Mouse (Mus musculus): ENCODE data around the gene Rad18.

DNA sequence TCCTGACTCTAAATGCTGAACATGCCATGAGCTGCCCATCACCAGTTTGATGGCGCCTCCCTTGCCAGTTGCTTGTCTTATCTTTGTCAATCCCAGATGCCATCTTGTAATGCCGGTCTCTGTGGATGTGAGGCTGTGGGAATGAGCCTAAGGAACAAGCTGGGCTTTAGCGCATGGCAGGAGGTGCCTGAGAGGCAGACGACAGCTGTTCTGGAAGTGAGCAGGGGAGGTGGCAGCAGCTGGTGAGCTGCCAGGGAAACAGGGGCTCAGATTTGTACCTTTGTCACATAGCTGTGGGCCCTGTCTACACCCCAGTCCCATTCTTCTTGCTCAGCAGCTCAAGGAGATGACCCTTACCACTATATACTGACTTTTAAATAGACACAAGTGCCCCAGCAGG lies 114.5 kb downstream of the Rad18 start:
- TF ChIP-seq GATA1 (IDR thresholded peaks at IDR 0.05; ENCODE audit: low read length) (no peak), TAL1 (IDR thresholded peaks at IDR 0.05; ENCODE audit: low read length) (no peak)

Data from erythroblast, embryonic 14.5 days (primary cell).